Mouse (Mus musculus) embryonic facial prominence, embryonic 11.5 days (tissue): ENCODE results near the gene Gdf11. TPM values are rescaled to one million over a fixed set of nuclear protein-coding genes. Genes with fewer than 3 reads are reported as not detected.

Experiments
- polyA plus RNA-seq: library from polyadenylated mRNA; unstranded; fragments of >200 nt; fragmentation: Nextera tagmentation; extraction: Ambion mirVana; gene quantifications from 2 replicates; pipeline ENCODE4 v1.2.1, GENCODE M21; 2014

The Gdf11 gene
- polyA plus RNA-seq, 1 experiment from 2014 or later: 10.9 TPM

Other genes with a start within 250 kb of the Gdf11 start
- gene Ikzf4, start 245.7 kb downstream of the Gdf11 start, polyA plus RNA-seq: 3.5 and 4.9 TPM in 2 replicates
- gene Suox, start 217.6 kb downstream of the Gdf11 start, polyA plus RNA-seq: 12.2 and 15.1 TPM in 2 replicates
- gene Rab5b, start 195.5 kb downstream of the Gdf11 start, polyA plus RNA-seq: 71.6 and 74.3 TPM in 2 replicates
- 28.7 and 68.1 TPM in 2 replicates for gene Pmel, start 187.5 kb downstream of the Gdf11 start, polyA plus RNA-seq
- gene Cdk2, start 186.7 kb downstream of the Gdf11 start, polyA plus RNA-seq: 135 and 146 TPM in 2 replicates
- gene Dgka, start 146.9 kb downstream of the Gdf11 start, polyA plus RNA-seq: 5.9 and 8.0 TPM in 2 replicates
- gene Pym1, start 143.8 kb downstream of the Gdf11 start, polyA plus RNA-seq: 45.9 TPM in 2 replicates
- gene Mmp19, start 100.8 kb downstream of the Gdf11 start, polyA plus RNA-seq: 0.21 and 0.24 TPM in 2 replicates
- gene Dnajc14, start 87.7 kb downstream of the Gdf11 start, polyA plus RNA-seq: 33.8 and 35.0 TPM in 2 replicates
- 14.2 and 14.8 TPM in 2 replicates for gene Tmem198b, start 87.3 kb downstream of the Gdf11 start, polyA plus RNA-seq
- gene Sarnp, start 74.4 kb downstream of the Gdf11 start, polyA plus RNA-seq: 279 and 318 TPM in 2 replicates
- 47.7 and 48.0 TPM in 2 replicates for gene Ormdl2, start 70.1 kb downstream of the Gdf11 start, polyA plus RNA-seq
- 324 and 334 TPM in 2 replicates for gene Cd63, start 9.3 kb upstream of the Gdf11 start, polyA plus RNA-seq
- gene Rdh5, start 31.2 kb upstream of the Gdf11 start, polyA plus RNA-seq: 9.2 and 11.4 TPM in 2 replicates
- gene Bloc1s1, start 32.3 kb upstream of the Gdf11 start, polyA plus RNA-seq: 196 and 213 TPM in 2 replicates
- 2.3 and 2.7 TPM in 2 replicates for gene Itga7, start 42.1 kb upstream of the Gdf11 start, polyA plus RNA-seq
- not detected in 2 replicates for gene Mettl7b, start 69.3 kb upstream of the Gdf11 start, polyA plus RNA-seq
- gene Olfr9, start 97.7 kb upstream of the Gdf11 start, polyA plus RNA-seq: not detected in 2 replicates
- gene Olfr763, start 119.1 kb upstream of the Gdf11 start, polyA plus RNA-seq: not detected in 2 replicates
- not detected in 2 replicates for gene Olfr764-ps1, start 148.2 kb upstream of the Gdf11 start, polyA plus RNA-seq
- gene Olfr765, start 158.3 kb upstream of the Gdf11 start, polyA plus RNA-seq: not detected in 2 replicates
- not detected in 2 replicates for gene Olfr766-ps1, start 177.3 kb upstream of the Gdf11 start, polyA plus RNA-seq
- not detected in 2 replicates for gene Olfr767, start 191.2 kb upstream of the Gdf11 start, polyA plus RNA-seq
- not detected in 2 replicates for gene Olfr768, start 207.7 kb upstream of the Gdf11 start, polyA plus RNA-seq
- not detected in 2 replicates for gene Olfr769, start 226.1 kb upstream of the Gdf11 start, polyA plus RNA-seq
- gene Olfr770, start 247.3 kb upstream of the Gdf11 start, polyA plus RNA-seq: not detected in 2 replicates